Mouse (Mus musculus): ENCODE results near the gene Vps45.

- no peak for TF ChIP-seq CTCF (IDR thresholded peaks at IDR 0.05; ENCODE audit: low read depth, low read length)
- TF ChIP-seq EP300 (IDR thresholded peaks at IDR 0.05; ENCODE audit: insufficient read depth, low read depth, low read length), result no peak
These were observed 11.3 kb upstream of the Vps45 start for GRCm38 (mm10) chr3:96069542-96069941.

All from ES-Bruce4 (cell line).